Mouse (Mus musculus): ENCODE measurements around the gene B3gat3.

DNA sequence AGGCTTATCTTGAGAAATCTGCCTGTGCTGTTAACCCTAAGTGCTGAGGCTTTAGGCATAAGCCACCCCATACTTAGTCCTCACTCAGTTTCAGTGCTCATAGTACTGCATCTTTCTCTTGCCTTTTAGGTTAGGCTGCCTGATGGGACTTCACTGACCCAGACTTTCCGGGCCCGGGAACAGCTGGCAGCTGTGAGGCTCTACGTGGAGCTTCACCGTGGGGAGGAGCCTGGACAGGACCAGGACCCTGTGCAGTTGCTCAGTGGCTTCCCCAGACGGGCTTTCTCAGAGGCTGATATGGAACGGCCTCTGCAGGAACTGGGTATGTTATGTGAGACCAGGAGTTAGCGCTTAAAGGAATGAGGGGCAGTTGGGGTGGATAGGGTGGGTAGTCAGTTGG is 45.1 kb upstream of the B3gat3 start:
- TF ChIP-seq CTCF (IDR thresholded peaks at IDR 0.05; ENCODE audit: borderline replicate concordance, extremely low read depth, insufficient read depth, insufficient read length) (no peak), POLR2A (IDR thresholded peaks at IDR 0.05; ENCODE audit: borderline replicate concordance, extremely low read depth, insufficient read depth, insufficient read length, poor library complexity, severe bottlenecking) (no peak)

Data from brain, embryonic 14.5 days (tissue).